Mouse (Mus musculus) activated CD4-positive, CD25-positive, alpha-beta regulatory T cell, adult 4 months (primary cell): ENCODE results near the gene Kpna7. TPM values are rescaled to one million over a fixed set of nuclear protein-coding genes. Genes with fewer than 3 reads are reported as not detected.

Experiments
- ATAC-seq: one replicate; pipeline ENCODE4 v1.8.0; 2017
- polyA plus RNA-seq, 2 experiments: library from polyadenylated mRNA; unstranded; fragments of 100-300 nt; shearing (Covaris generic); gene quantifications; one replicate each; pipeline ENCODE4 v1.2.1; 2017

The Kpna7 gene
- polyA plus RNA-seq, 2 experiments from 2014 or later, result not detected

DNA sequence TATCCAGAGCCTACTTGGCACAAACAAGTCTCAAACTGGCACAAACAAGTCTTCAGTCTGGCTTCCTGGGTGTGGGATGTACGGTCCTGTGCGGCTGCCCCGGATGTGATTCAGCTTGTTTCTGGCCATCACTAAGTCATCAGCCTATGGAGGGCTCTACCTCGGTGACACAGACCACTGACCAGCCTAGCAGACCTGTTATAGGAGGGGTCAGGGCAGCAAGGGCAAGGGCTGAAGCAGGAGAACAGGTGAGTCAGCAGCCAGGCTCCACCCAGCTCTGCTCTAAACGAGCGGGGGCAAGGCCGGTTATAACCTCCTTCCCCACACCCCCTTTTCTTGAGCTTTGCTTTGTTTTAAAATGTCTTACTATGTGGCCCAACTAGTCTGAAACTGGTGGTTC, 129.4 kb downstream of the Kpna7 start:
- no peak for ATAC-seq

DNA sequence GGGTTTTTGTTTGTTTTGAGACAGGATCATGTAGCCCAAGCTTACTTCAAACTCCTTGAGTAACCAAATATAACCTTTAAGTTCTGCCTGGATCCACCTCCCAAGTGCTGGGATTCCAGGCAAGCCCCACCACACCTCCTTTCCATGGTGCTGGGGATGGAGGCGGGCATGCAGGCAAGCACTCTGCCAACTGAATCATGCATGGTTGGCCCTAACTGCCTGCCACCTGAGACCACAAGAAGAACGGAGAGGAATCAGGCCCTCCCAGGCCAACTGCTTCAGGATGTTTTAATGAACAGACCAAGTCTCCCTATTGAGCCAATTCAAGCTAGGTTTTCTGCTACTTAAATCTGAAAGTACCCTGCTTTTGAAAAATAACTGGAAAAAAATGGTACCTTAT, 131.2 kb downstream of the Kpna7 start:
- no peak for ATAC-seq

DNA sequence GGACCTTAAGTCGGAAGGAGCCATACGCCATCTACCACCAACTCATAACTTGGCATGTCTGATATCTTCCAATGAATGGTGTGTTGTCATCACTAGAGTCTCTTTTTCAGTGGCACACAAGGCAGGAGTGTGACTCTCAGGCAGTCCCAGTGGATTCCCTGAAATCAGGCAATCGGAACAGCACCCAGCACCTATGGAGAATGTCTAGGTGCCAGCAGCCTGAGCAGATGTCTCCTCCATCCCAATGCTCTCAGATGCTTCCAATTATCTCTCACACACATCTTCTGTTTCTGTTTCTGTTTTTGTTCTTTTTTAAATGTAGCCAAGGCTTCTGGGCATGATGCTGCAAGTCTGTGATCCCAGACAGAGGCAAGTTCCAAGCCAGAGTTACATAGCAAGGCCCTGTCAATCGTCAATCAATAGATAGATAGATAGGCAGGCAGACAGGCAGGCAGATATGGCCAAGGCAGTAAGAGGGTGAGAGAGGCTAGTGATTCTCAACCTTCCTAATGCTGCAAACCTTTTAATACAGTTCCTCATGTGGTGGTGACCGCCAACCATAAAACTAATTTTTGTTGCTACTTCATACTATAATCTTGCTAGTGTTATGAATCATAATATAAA, 133.3 kb downstream of the Kpna7 start:
- no peak for ATAC-seq

DNA sequence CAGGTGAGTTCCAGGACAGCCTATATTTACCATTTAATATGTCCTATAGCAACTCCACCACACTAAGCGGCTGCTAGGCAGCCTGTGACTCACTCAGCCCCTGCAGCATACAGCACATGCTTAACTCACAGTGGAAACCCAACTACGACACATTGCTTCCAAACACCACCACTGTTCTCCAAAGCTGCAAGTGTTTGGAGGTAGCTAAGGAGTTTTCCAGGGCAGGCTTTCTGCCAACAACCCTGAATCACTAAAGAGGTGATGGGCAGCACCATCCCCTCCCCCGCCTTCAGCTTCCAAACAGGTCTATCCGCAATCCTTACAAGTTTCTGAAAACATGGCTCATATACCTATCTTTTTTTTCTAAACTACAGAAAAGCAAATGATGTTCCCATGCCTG, 134.0 kb downstream of the Kpna7 start:
- ATAC-seq, result no peak

DNA sequence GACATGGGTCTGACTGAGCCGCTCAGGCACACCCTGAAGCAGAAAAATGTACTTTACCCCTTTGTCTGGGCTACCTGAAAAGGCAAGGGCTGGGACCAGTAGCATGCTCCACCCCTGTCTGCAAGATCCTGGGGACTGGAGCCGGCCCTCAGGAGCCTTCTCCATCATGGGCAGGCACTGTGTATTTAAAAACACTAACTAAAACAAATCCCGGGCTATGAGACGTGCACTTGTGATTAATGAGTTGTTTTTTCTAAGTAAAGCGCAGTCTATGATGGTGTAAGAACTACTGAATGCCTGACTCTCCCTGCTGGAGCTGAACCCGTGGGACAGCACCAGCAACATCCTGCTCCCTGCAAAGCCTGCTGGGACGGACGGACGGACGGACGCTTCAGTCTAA, 135.4 kb downstream of the Kpna7 start:
- ATAC-seq, result no peak

DNA sequence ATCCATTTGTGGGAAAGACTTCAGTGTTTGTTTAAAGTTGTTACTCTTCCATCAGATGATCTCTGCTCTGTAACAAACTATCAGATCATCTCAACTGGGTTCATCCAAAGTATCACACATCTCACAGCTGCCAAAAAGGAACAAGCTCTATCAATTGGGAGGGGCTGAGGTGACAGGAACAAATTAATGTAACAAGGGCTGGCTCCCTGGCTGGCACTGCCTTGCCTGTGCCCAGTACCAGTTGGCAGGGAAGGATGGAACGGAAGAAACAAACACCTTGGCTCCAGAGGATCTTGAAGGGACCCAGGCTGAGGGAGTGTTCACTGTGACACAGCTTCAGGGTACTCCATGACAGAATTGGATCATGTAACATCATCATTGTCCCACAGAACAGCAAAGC, 135.8 kb downstream of the Kpna7 start:
- no peak for ATAC-seq

DNA sequence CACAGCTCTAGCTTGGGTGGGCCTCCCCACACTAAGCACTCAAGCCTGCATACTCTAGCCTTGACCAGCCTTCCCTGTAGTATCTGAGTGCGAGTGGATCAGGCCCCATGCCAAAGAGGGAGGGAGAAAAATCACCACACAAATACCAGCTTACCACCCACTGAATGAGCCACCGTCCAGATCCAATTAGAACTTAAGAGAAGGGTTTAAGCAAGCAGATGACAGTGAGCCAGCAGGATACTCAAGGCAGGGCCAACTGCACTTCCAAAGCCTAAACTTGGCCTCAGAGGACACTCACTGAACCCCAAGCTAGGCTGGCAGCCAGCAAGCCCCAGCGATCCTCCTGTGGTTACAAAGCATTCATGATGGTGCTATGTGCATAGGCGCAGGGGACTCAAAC, 137.8 kb downstream of the Kpna7 start:
- no peak for ATAC-seq

DNA sequence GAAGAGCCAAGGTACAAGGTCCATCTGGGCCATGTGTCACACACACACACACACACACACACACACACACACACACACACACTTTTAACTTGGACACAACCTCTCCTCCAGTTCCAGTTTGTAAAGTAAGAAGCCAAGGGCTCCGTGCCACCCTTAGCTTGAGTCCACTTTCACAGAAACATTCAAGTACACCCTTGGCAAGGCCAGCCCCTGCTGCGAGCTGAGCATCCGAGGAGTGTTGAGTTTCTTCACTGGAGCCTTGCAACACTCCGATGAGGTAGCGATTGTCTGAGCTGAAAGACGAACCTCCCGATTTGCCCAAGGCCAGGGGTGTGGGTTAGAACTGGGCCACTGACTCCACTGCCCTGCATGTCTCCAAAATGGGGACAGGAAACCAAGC, 138.9 kb downstream of the Kpna7 start:
- no peak for ATAC-seq

DNA sequence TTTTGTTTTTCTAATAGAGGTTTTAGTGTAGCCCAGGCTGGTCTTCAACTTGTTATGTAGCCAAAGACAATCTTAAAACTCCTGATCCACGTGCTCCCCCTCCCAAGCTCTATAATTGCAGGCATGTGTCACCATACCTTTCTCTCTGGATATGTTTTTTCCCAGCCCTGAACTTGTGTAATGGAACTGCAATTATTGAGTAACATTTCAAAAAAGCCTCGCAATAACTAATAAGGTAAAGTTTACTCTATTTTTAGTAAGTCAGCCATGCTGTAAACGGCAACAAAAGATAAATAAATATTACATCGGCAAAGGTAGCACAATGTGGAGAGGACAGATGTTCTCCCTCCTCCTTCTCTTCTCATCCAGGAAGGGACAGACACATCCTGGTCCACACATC, 139.5 kb downstream of the Kpna7 start:
- no peak for ATAC-seq

DNA sequence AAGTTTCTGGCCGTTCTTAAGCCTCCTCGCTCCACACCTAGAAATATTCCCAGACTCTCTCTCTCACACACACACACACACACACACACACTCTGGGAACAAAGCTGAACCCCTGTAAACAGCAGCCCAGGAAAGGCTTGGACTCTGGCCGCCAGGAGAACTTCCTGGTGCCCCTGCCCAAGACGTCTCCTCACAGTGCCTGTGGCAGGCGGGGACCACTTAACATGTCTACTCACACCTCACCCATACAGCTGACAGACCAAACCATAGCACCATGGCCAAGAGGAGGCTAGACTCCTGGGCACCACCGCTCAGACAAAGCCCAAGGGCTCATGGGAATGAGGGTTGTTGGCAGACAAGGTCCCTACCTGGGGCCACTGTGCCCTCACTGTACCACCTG, 140.5 kb downstream of the Kpna7 start:
- ATAC-seq, result no peak

DNA sequence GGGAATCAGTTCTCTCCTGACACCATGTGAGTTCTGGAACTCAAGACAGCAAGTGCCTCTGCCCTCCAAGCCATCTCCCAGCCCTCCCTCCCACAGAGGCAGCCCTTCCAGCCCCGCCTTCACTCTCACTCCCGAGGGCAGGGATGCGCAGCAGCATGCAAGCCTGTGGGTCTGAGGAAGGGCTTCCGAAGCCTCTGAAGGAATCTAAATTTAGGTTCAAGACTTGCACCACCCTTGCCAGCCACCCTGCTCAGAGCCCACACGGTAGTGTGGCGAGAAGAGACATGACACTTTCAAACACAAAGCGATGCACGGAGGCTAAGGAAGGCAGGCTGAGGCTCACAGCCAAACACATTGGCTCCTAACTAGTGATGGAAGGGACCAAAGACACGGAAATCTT, 141.4 kb downstream of the Kpna7 start:
- ATAC-seq, result no peak

DNA sequence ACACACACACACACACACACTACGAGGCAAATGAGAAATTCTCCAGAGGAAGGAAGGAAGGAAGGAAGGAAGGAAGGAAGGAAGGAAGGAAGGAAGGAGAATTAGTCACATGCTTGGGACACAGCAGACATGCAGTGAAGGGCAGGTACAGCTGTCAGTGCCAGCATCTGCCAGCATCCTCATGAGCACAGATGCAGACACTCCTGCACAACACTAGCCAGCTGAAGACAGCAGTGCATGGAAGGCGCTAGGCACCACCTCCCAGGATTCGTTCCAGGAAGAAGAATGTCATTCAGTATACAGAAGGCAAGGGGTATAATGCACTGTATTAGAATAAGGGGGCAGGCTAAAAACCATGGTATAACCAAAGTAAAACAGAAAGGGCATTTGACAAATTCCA, 142.9 kb downstream of the Kpna7 start:
- ATAC-seq, result no peak

DNA sequence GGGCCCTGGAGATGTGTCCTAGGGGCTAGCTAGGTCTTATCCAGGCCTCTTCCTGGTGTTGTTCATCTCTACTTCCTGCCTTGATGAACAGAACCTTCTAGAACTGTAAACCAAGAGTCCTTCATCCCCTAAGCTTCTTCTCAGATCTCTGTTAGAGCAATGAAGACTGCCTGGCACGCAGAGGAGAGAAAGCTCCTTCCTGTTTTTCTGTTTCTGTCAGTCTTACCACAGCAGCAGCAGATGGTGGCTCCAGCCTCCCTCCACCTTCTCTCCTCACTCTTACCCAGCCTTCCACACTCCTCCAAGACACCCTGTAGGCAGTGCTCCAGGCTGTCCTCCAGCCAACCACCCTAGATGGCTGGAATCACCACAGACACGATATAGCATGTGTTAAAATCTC, 146.5 kb downstream of the Kpna7 start:
- ATAC-seq, result peak; percentile 76

Other genes with a start within 250 kb of the Kpna7 start
- 1 to 10 TPM; 4.0 to 5.2 TPM for gene Smurf1, start 118.2 kb downstream of the Kpna7 start, polyA plus RNA-seq
- not detected for gene Gm4871, start 51.3 kb downstream of the Kpna7 start, polyA plus RNA-seq
- gene 1700018F24Rik, start 41.0 kb downstream of the Kpna7 start, polyA plus RNA-seq, result not detected
- gene Arpc1a, start 200 bp downstream of the Kpna7 start, polyA plus RNA-seq, result 10 to 100 TPM; 84.8 to 96.6 TPM
- 1,000 to 10,000 TPM in 1 of 2 experiments, 100 to 1,000 TPM in 1; 727 to 1,112 TPM for gene Arpc1b, start 30.2 kb upstream of the Kpna7 start, polyA plus RNA-seq
- 10 to 100 TPM; 32.2 to 41.5 TPM for gene Pdap1, start 56.2 kb upstream of the Kpna7 start, polyA plus RNA-seq
- gene Bud31, start 56.3 kb upstream of the Kpna7 start, polyA plus RNA-seq, result 100 to 1,000 TPM; 107 to 118 TPM
- 10 to 100 TPM in 1 of 2 experiments, 1 to 10 TPM in 1; 7.0 to 18.0 TPM for gene Ptcd1, start 83.1 kb upstream of the Kpna7 start, polyA plus RNA-seq
- 10 to 100 TPM; 13.7 to 17.7 TPM for gene Cpsf4, start 83.2 kb upstream of the Kpna7 start, polyA plus RNA-seq
- 100 to 1,000 TPM; 418 to 445 TPM for gene Atp5j2, start 108.0 kb upstream of the Kpna7 start, polyA plus RNA-seq
- gene Zkscan14, start 117.8 kb upstream of the Kpna7 start, polyA plus RNA-seq, result 10 to 100 TPM; 16.7 to 20.3 TPM
- 1 to 10 TPM; 4.8 to 6.0 TPM for gene Zkscan5, start 120.5 kb upstream of the Kpna7 start, polyA plus RNA-seq
- gene Zfp655, start 147.7 kb upstream of the Kpna7 start, polyA plus RNA-seq, result 10 to 100 TPM; 59.5 to 61.1 TPM
- under 1 TPM; 0.37 to 0.45 TPM for gene Zscan25, start 196.5 kb upstream of the Kpna7 start, polyA plus RNA-seq